Mouse (Mus musculus): ENCODE data around the gene Themis3. TPM values are rescaled to one million over a fixed set of nuclear protein-coding genes. Genes with fewer than 3 reads are reported as not detected.

Themis3 gene
- polyA plus RNA-seq (2014; fragmentation: Illumina TruSeq; extraction: RNeasy Lipid Tissue Mini Kit (QIAGEN cat#74804)) = 0.34 TPM

DNA sequence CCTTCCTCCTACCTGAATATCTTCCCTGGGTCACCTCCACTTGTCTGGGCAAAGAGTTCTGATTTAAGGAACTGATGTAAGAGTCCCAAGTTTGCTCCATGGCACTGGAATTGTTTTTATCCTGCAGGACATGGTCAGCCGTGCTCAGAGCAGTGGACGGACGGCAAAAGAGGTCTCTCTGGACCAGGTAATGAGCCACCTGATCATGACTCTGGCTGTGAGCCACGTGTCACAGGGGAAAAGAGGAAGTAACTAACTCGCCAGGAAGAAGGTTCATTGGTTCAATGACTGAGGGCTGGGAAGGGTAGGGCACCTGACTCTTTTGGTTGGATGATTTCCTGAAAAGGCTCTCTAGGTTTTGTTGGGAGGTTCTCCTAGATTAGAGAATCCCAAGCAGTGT lies at the start of gene Themis3:
Themis3 (minus strand) TSS at position 187 of the 400 bp plus-strand sequence.

DNA sequence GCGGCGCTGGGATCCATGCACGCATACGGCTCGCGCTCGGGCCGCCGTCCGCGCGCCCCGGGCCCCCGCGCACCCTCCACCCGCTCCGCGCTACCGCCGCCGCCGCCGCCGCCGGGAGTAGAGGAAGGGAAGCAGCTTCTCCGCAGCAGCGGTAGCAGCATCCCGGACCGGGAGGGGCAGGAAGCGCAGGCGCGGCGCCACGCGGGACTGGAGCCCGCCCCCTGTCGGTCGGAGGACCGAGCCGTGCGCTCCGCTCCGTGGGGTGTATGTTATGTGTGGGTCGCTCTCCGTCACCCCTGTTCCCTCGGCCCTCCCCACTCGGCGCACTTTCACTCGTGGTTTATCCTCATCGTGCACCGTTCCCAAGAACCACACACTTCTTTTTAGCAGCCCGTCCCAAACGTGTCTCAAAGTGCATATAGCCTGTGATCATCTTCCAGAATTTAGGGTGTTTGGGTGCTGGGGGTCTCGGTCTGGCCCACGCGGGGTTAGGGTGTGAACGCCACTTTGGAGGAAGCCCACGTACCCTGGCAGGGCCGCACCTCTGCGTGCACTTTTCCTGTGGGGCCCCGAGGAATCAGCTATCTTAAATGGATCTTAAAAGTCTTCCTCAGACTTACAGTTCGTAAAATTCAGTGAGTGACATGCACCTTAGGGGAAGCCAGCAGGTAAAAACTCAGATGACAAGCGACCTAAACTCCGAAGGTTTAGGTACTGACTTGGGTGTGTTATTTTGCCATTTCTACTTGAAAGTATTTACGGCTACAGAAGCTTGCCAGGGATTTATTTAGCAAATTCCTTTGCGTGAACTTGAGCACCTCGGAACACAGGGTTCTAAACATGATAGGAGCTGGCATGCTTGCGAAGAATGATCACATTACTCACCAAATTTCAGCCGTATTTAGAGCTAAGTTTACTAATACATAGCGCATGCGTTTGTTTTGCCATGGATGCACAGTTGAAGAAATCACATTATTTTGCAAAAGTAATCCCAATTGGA lies 74.6 kb downstream of the Themis3 start, which contains the start of gene Rab12:
Rab12 (minus strand) TSS at position 176 of the 1,000 bp plus-strand sequence.

Other genes starting within 250 kb of the Themis3 start
- 5.4 TPM for gene Mtcl1, start 144.9 kb downstream of the Themis3 start, polyA plus RNA-seq (2014; fragmentation: Illumina TruSeq; extraction: RNeasy Lipid Tissue Mini Kit (QIAGEN cat#74804))
- gene Rab12, start 74.9 kb downstream of the Themis3 start, polyA plus RNA-seq (2014; fragmentation: Illumina TruSeq; extraction: RNeasy Lipid Tissue Mini Kit (QIAGEN cat#74804)) = 171 TPM

Measured in ovary, adult 10 weeks (tissue).